Mouse (Mus musculus) cerebellum, postnatal 36 days (tissue): ENCODE data around the gene Gm10139.
"Not testable (repeated sequence)": the region's sequence is repeated elsewhere in the genome, so short reads cannot be mapped to it uniquely, and the experiment has no call there.

Experiments used
- DNase-seq, 2 experiments: peaks; one replicate each; pipeline ENCODE4 v3.0.0; 2021 to 2022; ENCODE audit warnings: mixed read lengths in 2 of 2

The Gm10139 gene

DNA sequence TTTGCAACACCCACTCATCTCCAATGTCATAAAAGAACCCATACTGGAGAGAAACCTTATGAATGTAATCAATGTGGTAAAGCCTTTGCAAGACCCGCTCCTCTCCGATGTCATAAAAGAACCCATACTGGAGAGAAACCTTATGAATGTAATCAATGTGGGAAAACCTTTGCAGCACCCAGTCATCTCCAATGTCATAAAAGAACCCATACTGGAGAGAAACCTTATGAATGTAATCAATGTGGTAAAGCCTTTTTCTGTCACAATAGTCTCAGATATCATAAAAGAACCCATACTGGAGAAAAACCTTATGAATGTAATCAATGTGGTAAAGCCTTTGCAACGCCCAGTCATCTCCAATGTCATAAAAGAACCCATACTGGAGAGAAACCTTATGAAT is at the start of gene Gm10139:
Gene Gm10139, plus strand, starts transcription at position 301 of the 400 bp plus-strand sequence.
- DNase-seq = not testable (repeated sequence)

DNA sequence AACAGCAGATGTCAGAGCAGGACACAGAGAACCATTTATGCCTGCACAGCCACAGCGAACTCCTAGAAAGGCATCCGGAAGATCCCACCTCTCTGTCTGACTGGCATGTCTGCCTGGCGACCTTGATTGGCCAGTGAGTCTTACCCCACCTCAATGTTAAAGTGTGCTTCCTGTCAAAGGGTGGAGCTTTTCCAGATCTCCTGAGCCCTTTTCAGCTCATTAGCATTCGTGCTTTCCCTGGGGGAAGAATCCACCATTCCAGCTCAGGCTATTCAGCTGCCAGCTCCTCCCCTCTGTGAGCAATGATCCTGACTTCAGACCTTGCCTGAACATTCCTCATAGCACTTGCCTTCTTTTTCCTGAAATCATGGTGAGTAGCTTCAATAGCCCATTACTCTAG is 45.2 kb downstream of the Gm10139 start:
- DNase-seq = not testable (repeated sequence)
